Mouse (Mus musculus): ENCODE results near the gene Tfb2m.

Gene Tfb2m

GRCm38 (mm10) chr1:179545768-179546550, at the start of gene Tfb2m, which contains the start of gene Cnst:
Gene Tfb2m (minus strand): TSS chr1:179546267.
Gene Cnst (plus strand): TSS chr1:179546370.
- peak; percentile 92 for DNase-seq (ENCODE audit: low spot score)

- no peak for DNase-seq (ENCODE audit: low spot score)
Observed at GRCm38 (mm10) chr1:179592972-179593371, 46.9 kb upstream of the Tfb2m start.

- DNase-seq (ENCODE audit: low spot score) = no peak
Observed at GRCm38 (mm10) chr1:179592143-179592542, 46.1 kb upstream of the Tfb2m start.

GRCm38 (mm10) chr1:179591639-179592038, 45.6 kb upstream of the Tfb2m start:
- DNase-seq (ENCODE audit: low spot score) = no peak

- DNase-seq (ENCODE audit: low spot score) = no peak
Observed at GRCm38 (mm10) chr1:179588230-179588629, 42.2 kb upstream of the Tfb2m start.

- no peak for DNase-seq (ENCODE audit: low spot score)
Observed at GRCm38 (mm10) chr1:179586430-179587095, 40.5 kb upstream of the Tfb2m start.

GRCm38 (mm10) chr1:179585646-179586045, 39.6 kb upstream of the Tfb2m start:
- no peak for DNase-seq (ENCODE audit: low spot score)

GRCm38 (mm10) chr1:179584220-179584619, 38.2 kb upstream of the Tfb2m start:
- no peak for DNase-seq (ENCODE audit: low spot score)

GRCm38 (mm10) chr1:179583090-179583489, 37.0 kb upstream of the Tfb2m start:
- no peak for DNase-seq (ENCODE audit: low spot score)

- no peak for DNase-seq (ENCODE audit: low spot score)
Observed at GRCm38 (mm10) chr1:179582021-179582433, 36.0 kb upstream of the Tfb2m start.

- DNase-seq (ENCODE audit: low spot score) = no peak
Observed at GRCm38 (mm10) chr1:179581422-179581821, 35.4 kb upstream of the Tfb2m start.

GRCm38 (mm10) chr1:179580200-179580599, 34.1 kb upstream of the Tfb2m start:
- DNase-seq (ENCODE audit: low spot score) = no peak

GRCm38 (mm10) chr1:179578625-179579024, 32.6 kb upstream of the Tfb2m start:
- DNase-seq (ENCODE audit: low spot score) = no peak

GRCm38 (mm10) chr1:179573650-179574206, 27.7 kb upstream of the Tfb2m start:
- DNase-seq (ENCODE audit: low spot score) = no peak

- DNase-seq (ENCODE audit: low spot score) = no peak
Observed at GRCm38 (mm10) chr1:179571686-179572085, 25.6 kb upstream of the Tfb2m start.

- DNase-seq (ENCODE audit: low spot score) = no peak
Observed at GRCm38 (mm10) chr1:179570482-179570881, 24.4 kb upstream of the Tfb2m start.

- no peak for DNase-seq (ENCODE audit: low spot score)
Observed at GRCm38 (mm10) chr1:179568690-179569398, 22.8 kb upstream of the Tfb2m start.

- DNase-seq (ENCODE audit: low spot score) = no peak
Observed at GRCm38 (mm10) chr1:179567558-179567957, 21.5 kb upstream of the Tfb2m start.

- no peak for DNase-seq (ENCODE audit: low spot score)
Observed at GRCm38 (mm10) chr1:179563926-179564325, 17.9 kb upstream of the Tfb2m start.

GRCm38 (mm10) chr1:179563211-179563610, 17.1 kb upstream of the Tfb2m start:
- DNase-seq (ENCODE audit: low spot score) = no peak

- no peak for DNase-seq (ENCODE audit: low spot score)
Observed at GRCm38 (mm10) chr1:179560845-179561430, 14.9 kb upstream of the Tfb2m start.
